In genomic region chr10:62189910-62190309, GRCm38 (mm10) we compare ENCODE assay signal across 12 mouse cellular contexts. TPM values are rescaled to one million over a fixed set of nuclear protein-coding genes. Genes with fewer than 3 reads are reported as not detected.
DNase-seq lines count a peak whose midpoint lies in the region; ATAC-seq and TF ChIP-seq lines count a peak whose summit lies in the region.
"Had no signal": no experiment of that assay in that cellular context is flagged by ENCODE, and none has a peak within 500 bp of the region (broad histone marks: within the 10 kb centered on the region; RNA-seq: fewer than 3 reads in every experiment).

No protein-coding gene starts in this region.

- H3K4me3 ChIP-seq in kidney, postnatal 0 days (replicated peaks; ENCODE audit: low read depth, low read length) = no peak overlapping the region
- no peak overlapping the region for H3K4me3 ChIP-seq in forebrain, embryonic 15.5 days
- H3K4me3 ChIP-seq: forebrain, embryonic 12.5 days; heart, embryonic 12.5 days; limb, embryonic 12.5 days had no signal

- TF ChIP-seq CTCF in kidney, postnatal 0 days (IDR thresholded peaks at IDR 0.05; ENCODE audit: low read depth) = no peak

- no peaks in the 10 kb centered on the region for H3K4me1 ChIP-seq in kidney, postnatal 0 days (replicated peaks; ENCODE audit: insufficient read depth, low read length)
- peaks cover 27% of the 10 kb centered on the region for H3K4me1 ChIP-seq in forebrain, embryonic 15.5 days
- H3K4me1 ChIP-seq: heart, embryonic 12.5 days had no signal

- no peak overlapping the region for H3K9ac ChIP-seq in kidney, postnatal 0 days (ENCODE audit: low read depth, low read length)
- no peak overlapping the region for H3K9ac ChIP-seq in forebrain, embryonic 15.5 days (replicated peaks)
- H3K9ac ChIP-seq: forebrain, embryonic 12.5 days; heart, embryonic 12.5 days; limb, embryonic 12.5 days had no signal

- peak; percentile 50; the same call in 1 of the 2 replicates for ATAC-seq in kidney, postnatal 0 days (replicated peaks; ENCODE audit: low FRiP score, low read depth)
- peak; percentile 41 for ATAC-seq in megakaryocyte progenitor cell, adult 5-6 weeks (replicated peaks; ENCODE audit: poor library complexity)
- ATAC-seq in forebrain, embryonic 15.5 days (replicated peaks) = no peak
- ATAC-seq in megakaryocyte-erythroid progenitor cell, adult 5-6 weeks (replicated peaks; ENCODE audit: low FRiP score, low TSS enrichment, poor library complexity, severe bottlenecking) = no peak; the same call in 1 of the 2 replicates

- DNase-seq in cerebellum, adult 9-11 months = peak; percentile 37
- no peak for DNase-seq in cerebellum, adult 18-20 months
- peak; percentile 73 for DNase-seq in A20 (ENCODE audit: low read depth, low spot score)
- DNase-seq in kidney, postnatal 0 days (ENCODE audit: low spot score) = no peak
- DNase-seq in ovary, adult 18-20 months (ENCODE audit: low spot score) = no peak
- DNase-seq: cerebellum, postnatal 36 days had no signal

- no peaks in the 10 kb centered on the region for H3K9me3 ChIP-seq in kidney, postnatal 0 days (replicated peaks; ENCODE audit: low read length)
- H3K9me3 ChIP-seq in forebrain, embryonic 15.5 days = no peaks in the 10 kb centered on the region
- H3K9me3 ChIP-seq: forebrain, embryonic 12.5 days; heart, embryonic 12.5 days; limb, embryonic 12.5 days had no signal

- peak overlapping the region; percentile 27; the same call in 1 of the 2 replicates for H3K27ac ChIP-seq in kidney, postnatal 0 days
- H3K27ac ChIP-seq in forebrain, embryonic 15.5 days (replicated peaks) = no peak overlapping the region
- H3K27ac ChIP-seq: forebrain, embryonic 12.5 days; limb, embryonic 12.5 days had no signal

- WGBS in kidney, postnatal 0 days = 70% methylated on average over 4 of the region's 4 CpGs
- 84% methylated on average over 4 of the region's 4 CpGs for WGBS in forebrain, embryonic 15.5 days

- H3K27me3 ChIP-seq in kidney, postnatal 0 days (ENCODE audit: insufficient read depth, low read length) = no peaks in the 10 kb centered on the region
- 0 out of 2 replicates have a peak, but pooled peaks cover 3% of the 10 kb centered on the region for H3K27me3 ChIP-seq in forebrain, embryonic 15.5 days
- H3K27me3 ChIP-seq: limb, embryonic 12.5 days had no signal

- H3K4me2 ChIP-seq in kidney, postnatal 0 days (ENCODE audit: low read length) = no peak overlapping the region
- no peak overlapping the region for H3K4me2 ChIP-seq in forebrain, embryonic 15.5 days (replicated peaks)
- H3K4me2 ChIP-seq: forebrain, embryonic 12.5 days; heart, embryonic 12.5 days; limb, embryonic 12.5 days had no signal

- no peaks in the 10 kb centered on the region for H3K36me3 ChIP-seq in kidney, postnatal 0 days (ENCODE audit: insufficient read depth, low read length)
- no peaks in the 10 kb centered on the region for H3K36me3 ChIP-seq in forebrain, embryonic 15.5 days
- H3K36me3 ChIP-seq: forebrain, embryonic 12.5 days; heart, embryonic 12.5 days; limb, embryonic 12.5 days had no signal

RNA-seq across cellular contexts. Expression of gene Tspan15, which starts 41.1 kb away (rescaled TPM):
- polyA plus RNA-seq in kidney, postnatal 0 days (2015; fragmentation: Nextera tagmentation; extraction: Ambion mirVana) = 47.0 and 49.8 TPM in 2 replicates
- total RNA-seq in megakaryocyte progenitor cell, adult 5-6 weeks (2015) = 0.15 and 0.49 TPM in 2 replicates
- 0.21 TPM in 1 of 2 replicates, not detected in the other for total RNA-seq in megakaryocyte progenitor cell, adult 5-6 weeks (2017)
- polyA plus RNA-seq in forebrain, embryonic 15.5 days (2015; fragmentation: Nextera tagmentation; extraction: Ambion mirVana) = 14.4 and 17.0 TPM in 2 replicates
- total RNA-seq in megakaryocyte-erythroid progenitor cell, adult 5-6 weeks (2014; fragmentation: Nextera tagmentation) = 1.9 and 10.3 TPM in 2 replicates
- 1.5 and 1.7 TPM in 2 replicates for total RNA-seq in megakaryocyte-erythroid progenitor cell, adult 5-6 weeks (2017)

RNA-seq across cellular contexts. Expression of gene Fam241b, which starts 46.2 kb away (rescaled TPM):
- polyA plus RNA-seq in kidney, postnatal 0 days (2015; fragmentation: Nextera tagmentation; extraction: Ambion mirVana) = 19.0 and 19.2 TPM in 2 replicates
- not detected in 2 replicates for total RNA-seq in megakaryocyte progenitor cell, adult 5-6 weeks (2015)
- total RNA-seq in megakaryocyte progenitor cell, adult 5-6 weeks (2017) = not detected in 2 replicates
- 149 and 150 TPM in 2 replicates for polyA plus RNA-seq in forebrain, embryonic 15.5 days (2015; fragmentation: Nextera tagmentation; extraction: Ambion mirVana)
- total RNA-seq in megakaryocyte-erythroid progenitor cell, adult 5-6 weeks (2014; fragmentation: Nextera tagmentation) = 0.28 TPM in 1 of 2 replicates, not detected in the other
- total RNA-seq in megakaryocyte-erythroid progenitor cell, adult 5-6 weeks (2017) = 0.14 TPM in 1 of 2 replicates, not detected in the other

RNA-seq across cellular contexts. Expression of gene Neurog3, which starts 57.0 kb away (rescaled TPM):
- polyA plus RNA-seq in kidney, postnatal 0 days (2015; fragmentation: Nextera tagmentation; extraction: Ambion mirVana) = not detected in 2 replicates
- total RNA-seq in megakaryocyte progenitor cell, adult 5-6 weeks (2015) = not detected in 2 replicates
- total RNA-seq in megakaryocyte progenitor cell, adult 5-6 weeks (2017) = not detected in 2 replicates
- 0.24 TPM in 1 of 2 replicates, not detected in the other for polyA plus RNA-seq in forebrain, embryonic 15.5 days (2015; fragmentation: Nextera tagmentation; extraction: Ambion mirVana)
- total RNA-seq in megakaryocyte-erythroid progenitor cell, adult 5-6 weeks (2014; fragmentation: Nextera tagmentation) = not detected in 2 replicates
- total RNA-seq in megakaryocyte-erythroid progenitor cell, adult 5-6 weeks (2017) = not detected in 2 replicates
- polyA plus RNA-seq: heart, embryonic 12.5 days; limb, embryonic 12.5 days had no signal

Comparison
In these comparisons a context has a peak if more than half of its experiments do, and no peak if none do; other contexts are left out.
1. DNase-seq: peak in cerebellum, adult 9-11 months (single experiment) and A20 (single experiment); none in cerebellum, adult 18-20 months (0 of 2), kidney, postnatal 0 days (single experiment) and ovary, adult 18-20 months (single experiment).
2. ATAC-seq: peak in kidney, postnatal 0 days (single experiment) and megakaryocyte progenitor cell, adult 5-6 weeks (single experiment); none in forebrain, embryonic 15.5 days (single experiment) and megakaryocyte-erythroid progenitor cell, adult 5-6 weeks (single experiment).